Mouse (Mus musculus): Measurements from ENCODE around the gene Clca3b. TPM values are rescaled to one million over a fixed set of nuclear protein-coding genes. Genes with fewer than 3 reads are reported as not detected.

Clca3b gene
- polyA plus RNA-seq, 1 experiment from 2014 or later, result 0.15 TPM

Other genes starting within 250 kb of the Clca3b start
- gene Sh3glb1, start 129.0 kb downstream of the Clca3b start, polyA plus RNA-seq (2015; fragmentation: Nextera tagmentation; extraction: Ambion mirVana), result 106 and 119 TPM in 2 replicates
- gene Clca3a1, start 88.4 kb downstream of the Clca3b start, polyA plus RNA-seq (2015; fragmentation: Nextera tagmentation; extraction: Ambion mirVana), result 3.8 and 4.0 TPM in 2 replicates
- 1.8 and 4.0 TPM in 2 replicates for gene Clca3a2, start 29.9 kb downstream of the Clca3b start, polyA plus RNA-seq (2015; fragmentation: Nextera tagmentation; extraction: Ambion mirVana)
- 0.40 TPM in 1 of 2 replicates, not detected in the other for gene Clca4b, start 83.2 kb upstream of the Clca3b start, polyA plus RNA-seq (2015; fragmentation: Nextera tagmentation; extraction: Ambion mirVana)
- 0.09 TPM in 1 of 2 replicates, not detected in the other for gene Clca4a, start 125.7 kb upstream of the Clca3b start, polyA plus RNA-seq (2015; fragmentation: Nextera tagmentation; extraction: Ambion mirVana)
- 0.13 TPM in 1 of 2 replicates, not detected in the other for gene Clca1, start 183.4 kb upstream of the Clca3b start, polyA plus RNA-seq (2015; fragmentation: Nextera tagmentation; extraction: Ambion mirVana)

Measured in lung, embryonic 16.5 days (tissue).